Mouse (Mus musculus): ENCODE data around the gene Cbfb. TPM values are rescaled to one million over a fixed set of nuclear protein-coding genes. Genes with fewer than 3 reads are reported as not detected.
A peak's percentile ranks its signal among the peaks of the same experiment; 100 is the strongest.

Gene Cbfb
- polyA plus RNA-seq, 1 experiment from 2014 or later: 52.9 TPM

DNA sequence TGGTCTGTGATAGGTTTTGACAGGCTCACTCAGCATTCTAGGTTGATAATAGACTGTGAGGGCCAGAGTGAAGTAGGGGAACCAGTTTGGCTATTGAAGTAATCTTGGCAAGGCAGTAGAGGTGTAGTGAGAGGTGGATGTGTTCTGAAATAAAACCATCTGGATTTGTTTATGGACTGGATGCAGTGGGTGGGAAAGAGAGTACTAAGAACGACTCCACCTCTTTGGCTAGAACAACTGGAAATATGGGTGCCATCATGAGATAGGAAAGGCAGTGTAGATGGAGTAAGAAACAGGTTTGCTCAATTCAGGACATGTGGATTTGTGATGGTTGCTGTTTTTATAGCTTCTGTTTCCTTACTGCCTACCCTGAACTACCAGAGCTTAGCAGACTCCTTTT lies 11.7 kb downstream of the Cbfb start:
- H3K4me1 ChIP-seq (ENCODE audit: control insufficient read depth in 2 of 2, insufficient read depth in 2 of 2, low read length in 2 of 2): peaks cover 0 to 3% of the 10 kb centered on the region in 2 experiments; a peak in 1 of 4 replicates
- ATAC-seq (ENCODE audit: insufficient number of reproducible peaks, insufficient read depth, low FRiP score, low read depth): no peak
- peaks cover 55% of the 10 kb centered on the region for H3K36me3 ChIP-seq (ENCODE audit: control insufficient read depth, insufficient read depth, low read length)
- no peak overlapping the region for H3K9ac ChIP-seq (ENCODE audit: low read length)
- no peaks in the 10 kb centered on the region for H3K27me3 ChIP-seq (ENCODE audit: control insufficient read depth, insufficient read depth, low read length)
- H3K9me3 ChIP-seq (ENCODE audit: control insufficient read depth, low read length): no peaks in the 10 kb centered on the region
- 79% methylated on average over 1 of the region's 1 CpGs for WGBS
- H3K4me2 ChIP-seq (ENCODE audit: low read length): no peak overlapping the region
- no peak overlapping the region for H3K27ac ChIP-seq (replicated peaks in 1 of 2; ENCODE audit: control insufficient read depth in 1 of 2, insufficient read depth in 1 of 2, low read depth in 2 of 2, low read length in 2 of 2)
- no peak overlapping the region for H3K4me3 ChIP-seq (ENCODE audit: control insufficient read depth in 1 of 2, insufficient read depth in 1 of 2, low read depth in 1 of 2, low read length in 2 of 2)

DNA sequence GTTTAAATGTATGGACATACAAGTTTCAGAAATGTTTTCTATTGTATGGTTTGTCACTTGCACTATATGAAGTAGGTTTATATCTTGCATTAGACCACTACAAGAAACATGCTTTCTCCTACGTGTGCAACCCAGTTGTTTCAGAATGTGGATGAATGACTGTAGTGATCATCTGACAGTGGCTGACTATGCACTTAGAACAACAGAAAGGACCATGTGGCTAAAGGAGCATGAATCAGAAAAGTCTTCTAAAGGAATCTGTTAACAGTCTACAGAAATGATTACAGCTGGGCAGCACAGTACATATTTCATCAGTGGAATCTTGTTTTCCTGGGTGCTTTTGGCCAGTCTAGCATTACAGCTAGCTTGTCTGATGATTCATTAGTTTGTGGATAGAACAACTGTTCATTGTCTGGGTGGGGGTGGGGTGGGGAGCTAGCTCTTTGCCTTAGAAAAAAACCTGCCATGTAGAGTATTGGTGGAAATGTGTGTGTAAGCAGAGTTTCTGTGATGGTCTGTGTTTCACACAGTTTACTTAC lies 16.1 kb downstream of the Cbfb start:
- no peak for ATAC-seq (ENCODE audit: insufficient number of reproducible peaks, insufficient read depth, low FRiP score, low read depth)
- Histone ChIP-seq H3K9me3 (ENCODE audit: control insufficient read depth, low read length) (no peaks in the 10 kb centered on the region), H3K4me3 (ENCODE audit: control insufficient read depth in 1 of 2, insufficient read depth in 1 of 2, low read depth in 1 of 2, low read length in 2 of 2) (no peak overlapping the region), H3K9ac (ENCODE audit: low read length) (no peak overlapping the region), H3K27ac (replicated peaks in 1 of 2; ENCODE audit: control insufficient read depth in 1 of 2, insufficient read depth in 1 of 2, low read depth in 2 of 2, low read length in 2 of 2) (no peak overlapping the region), H3K4me1 (ENCODE audit: control insufficient read depth in 2 of 2, insufficient read depth in 2 of 2, low read length in 2 of 2) (peaks cover 0 to 3% of the 10 kb centered on the region in 2 experiments; a peak in 1 of 4 replicates), H3K27me3 (ENCODE audit: control insufficient read depth, insufficient read depth, low read length) (no peaks in the 10 kb centered on the region), H3K36me3 (ENCODE audit: control insufficient read depth, insufficient read depth, low read length) (peaks cover 37% of the 10 kb centered on the region), H3K4me2 (ENCODE audit: low read length) (no peak overlapping the region)
- WGBS: 49% methylated on average over 1 of the region's 1 CpGs

DNA sequence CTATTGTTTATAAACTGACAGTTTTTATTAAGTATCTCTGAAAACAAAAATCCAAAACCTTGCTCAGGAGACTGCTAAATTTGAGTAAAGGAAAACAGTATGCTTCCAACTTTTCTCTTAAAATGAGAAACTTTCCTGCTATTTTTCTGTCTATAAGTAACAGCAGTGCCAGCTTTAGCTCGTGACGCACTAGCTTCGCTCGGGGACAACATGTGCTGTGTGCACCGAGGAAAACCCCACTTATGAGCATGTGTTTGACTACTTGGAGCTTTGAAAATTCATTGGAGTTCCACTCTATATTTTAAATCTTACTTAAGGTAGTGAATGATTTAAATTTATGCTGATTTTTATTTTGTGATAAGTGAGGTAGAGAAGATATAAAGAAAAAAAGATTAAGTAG lies 21.7 kb downstream of the Cbfb start:
- no peaks in the 10 kb centered on the region for H3K4me1 ChIP-seq (ENCODE audit: control insufficient read depth in 2 of 2, insufficient read depth in 2 of 2, low read length in 2 of 2)
- no peaks in the 10 kb centered on the region for H3K27me3 ChIP-seq (ENCODE audit: control insufficient read depth, insufficient read depth, low read length)
- no peak overlapping the region for H3K27ac ChIP-seq (replicated peaks in 1 of 2; ENCODE audit: control insufficient read depth in 1 of 2, insufficient read depth in 1 of 2, low read depth in 2 of 2, low read length in 2 of 2)
- H3K36me3 ChIP-seq (ENCODE audit: control insufficient read depth, insufficient read depth, low read length): peaks cover 59% of the 10 kb centered on the region
- H3K4me3 ChIP-seq (ENCODE audit: control insufficient read depth in 1 of 2, insufficient read depth in 1 of 2, low read depth in 1 of 2, low read length in 2 of 2): no peak overlapping the region
- H3K9me3 ChIP-seq (ENCODE audit: control insufficient read depth, low read length): no peaks in the 10 kb centered on the region
- 92% methylated on average over 5 of the region's 5 CpGs for whole genome bisulfite sequencing
- H3K9ac ChIP-seq (ENCODE audit: low read length): no peak overlapping the region
- ATAC-seq (ENCODE audit: insufficient number of reproducible peaks, insufficient read depth, low FRiP score, low read depth): no peak
- H3K4me2 ChIP-seq (ENCODE audit: low read length): no peak overlapping the region

DNA sequence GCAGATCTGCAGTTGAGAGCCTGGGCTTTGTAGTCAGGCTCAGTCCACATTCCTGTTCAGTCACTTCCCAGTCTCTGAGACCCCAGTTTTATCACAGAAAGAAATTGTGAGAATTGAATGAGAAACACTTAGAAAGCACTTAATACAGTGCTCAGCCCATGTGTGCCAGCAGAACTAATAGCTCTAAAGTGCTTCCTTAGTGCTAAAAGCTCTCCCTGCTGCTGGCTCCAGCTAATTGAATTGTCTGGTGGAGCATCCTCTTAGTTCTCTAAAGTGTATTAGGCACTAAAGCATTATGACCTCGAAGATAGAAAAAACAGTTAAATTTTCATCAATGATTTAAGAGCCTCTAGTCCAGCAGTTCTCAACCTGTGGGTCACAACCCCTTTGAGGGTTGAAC lies 35.3 kb downstream of the Cbfb start:
- Histone ChIP-seq H3K27ac (replicated peaks in 1 of 2; ENCODE audit: control insufficient read depth in 1 of 2, insufficient read depth in 1 of 2, low read depth in 2 of 2, low read length in 2 of 2) (no peak overlapping the region), H3K9me3 (ENCODE audit: control insufficient read depth, low read length) (no peaks in the 10 kb centered on the region), H3K4me2 (ENCODE audit: low read length) (no peak overlapping the region), H3K4me3 (ENCODE audit: control insufficient read depth in 1 of 2, insufficient read depth in 1 of 2, low read depth in 1 of 2, low read length in 2 of 2) (no peak overlapping the region), H3K9ac (ENCODE audit: low read length) (no peak overlapping the region), H3K36me3 (ENCODE audit: control insufficient read depth, insufficient read depth, low read length) (peaks cover 43% of the 10 kb centered on the region), H3K4me1 (ENCODE audit: control insufficient read depth in 2 of 2, insufficient read depth in 2 of 2, low read length in 2 of 2) (peaks cover 0 to 5% of the 10 kb centered on the region in 2 experiments; a peak in 1 of 4 replicates), H3K27me3 (ENCODE audit: control insufficient read depth, insufficient read depth, low read length) (no peaks in the 10 kb centered on the region)
- ATAC-seq (ENCODE audit: insufficient number of reproducible peaks, insufficient read depth, low FRiP score, low read depth): no peak
- 79% methylated on average over 1 of the region's 1 CpGs for WGBS

DNA sequence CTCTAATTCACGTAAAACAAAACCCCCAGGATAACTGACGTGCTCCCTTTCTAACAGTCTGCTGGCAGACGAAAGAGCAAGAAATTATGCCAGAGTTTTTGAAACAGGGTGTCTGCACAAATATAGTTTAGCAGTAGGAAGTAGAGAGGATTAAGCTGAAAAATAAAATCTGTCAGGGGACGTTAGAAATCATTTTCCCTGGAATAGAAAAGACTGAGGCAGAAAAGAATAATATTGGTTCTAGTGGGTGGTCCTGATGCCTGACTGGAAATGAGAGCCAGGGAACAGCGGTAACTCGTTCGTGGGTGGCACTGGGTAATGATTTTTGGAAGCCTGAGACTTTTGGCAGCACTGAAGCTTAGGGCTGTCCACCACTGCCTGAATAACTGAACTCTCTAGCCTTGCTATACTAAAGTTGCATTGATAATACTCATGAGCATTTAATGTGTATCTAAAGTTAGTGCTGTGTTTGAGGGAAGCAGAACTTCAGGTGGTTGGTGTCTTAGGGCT lies 36.3 kb downstream of the Cbfb start:
- no peaks in the 10 kb centered on the region for H3K9me3 ChIP-seq (ENCODE audit: control insufficient read depth, low read length)
- peaks cover 35% of the 10 kb centered on the region for H3K36me3 ChIP-seq (ENCODE audit: control insufficient read depth, insufficient read depth, low read length)
- H3K27ac ChIP-seq (replicated peaks in 1 of 2; ENCODE audit: control insufficient read depth in 1 of 2, insufficient read depth in 1 of 2, low read depth in 2 of 2, low read length in 2 of 2): no peak overlapping the region
- H3K27me3 ChIP-seq (ENCODE audit: control insufficient read depth, insufficient read depth, low read length): no peaks in the 10 kb centered on the region
- H3K9ac ChIP-seq (ENCODE audit: low read length): no peak overlapping the region
- H3K4me1 ChIP-seq (ENCODE audit: control insufficient read depth in 2 of 2, insufficient read depth in 2 of 2, low read length in 2 of 2): peaks cover 0 to 5% of the 10 kb centered on the region in 2 experiments; a peak in 1 of 4 replicates
- no peak overlapping the region for H3K4me3 ChIP-seq (ENCODE audit: control insufficient read depth in 1 of 2, insufficient read depth in 1 of 2, low read depth in 1 of 2, low read length in 2 of 2)
- H3K4me2 ChIP-seq (ENCODE audit: low read length): no peak overlapping the region
- ATAC-seq (ENCODE audit: insufficient number of reproducible peaks, insufficient read depth, low FRiP score, low read depth): no peak
- WGBS: 91% methylated on average over 7 of the region's 7 CpGs

DNA sequence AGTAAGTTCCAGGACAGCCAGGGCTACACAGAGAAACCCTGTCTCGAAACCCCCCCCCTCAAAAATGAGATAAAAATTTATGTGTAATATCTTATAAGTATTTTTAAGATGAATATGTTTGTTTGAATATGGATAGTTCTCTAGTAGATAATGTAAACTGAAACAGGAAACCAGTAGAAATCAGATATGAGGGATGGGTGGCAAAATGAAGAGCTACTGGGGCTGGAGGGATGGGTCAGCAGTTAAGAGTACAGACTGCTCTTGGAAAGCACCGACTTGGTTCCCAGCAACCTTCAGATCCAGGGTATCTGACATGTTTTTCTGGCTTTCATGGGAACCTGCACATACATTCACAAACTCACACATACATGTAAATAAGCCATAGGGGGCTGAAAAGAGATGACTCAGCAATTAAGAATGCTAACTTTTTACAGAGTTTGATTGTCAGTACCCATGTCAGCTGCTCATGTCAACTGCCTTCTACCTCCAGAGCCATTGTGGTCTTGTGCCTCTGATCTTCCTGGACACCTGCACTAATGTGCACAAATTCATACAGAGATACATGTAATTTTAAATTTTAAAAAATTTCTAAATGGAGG lies 37.3 kb downstream of the Cbfb start:
- no peak overlapping the region for H3K9ac ChIP-seq (ENCODE audit: low read length)
- no peaks in the 10 kb centered on the region for H3K27me3 ChIP-seq (ENCODE audit: control insufficient read depth, insufficient read depth, low read length)
- WGBS: 89% methylated on average over 2 of the region's 2 CpGs
- H3K36me3 ChIP-seq (ENCODE audit: control insufficient read depth, insufficient read depth, low read length): peaks cover 28% of the 10 kb centered on the region
- no peak overlapping the region for H3K4me2 ChIP-seq (ENCODE audit: low read length)
- no peak overlapping the region for H3K27ac ChIP-seq (replicated peaks in 1 of 2; ENCODE audit: control insufficient read depth in 1 of 2, insufficient read depth in 1 of 2, low read depth in 2 of 2, low read length in 2 of 2)
- peaks cover 0 to 5% of the 10 kb centered on the region in 2 experiments; a peak in 1 of 4 replicates for H3K4me1 ChIP-seq (ENCODE audit: control insufficient read depth in 2 of 2, insufficient read depth in 2 of 2, low read length in 2 of 2)
- no peaks in the 10 kb centered on the region for H3K9me3 ChIP-seq (ENCODE audit: control insufficient read depth, low read length)
- ATAC-seq (ENCODE audit: insufficient number of reproducible peaks, insufficient read depth, low FRiP score, low read depth): no peak
- H3K4me3 ChIP-seq (ENCODE audit: control insufficient read depth in 1 of 2, insufficient read depth in 1 of 2, low read depth in 1 of 2, low read length in 2 of 2): no peak overlapping the region

DNA sequence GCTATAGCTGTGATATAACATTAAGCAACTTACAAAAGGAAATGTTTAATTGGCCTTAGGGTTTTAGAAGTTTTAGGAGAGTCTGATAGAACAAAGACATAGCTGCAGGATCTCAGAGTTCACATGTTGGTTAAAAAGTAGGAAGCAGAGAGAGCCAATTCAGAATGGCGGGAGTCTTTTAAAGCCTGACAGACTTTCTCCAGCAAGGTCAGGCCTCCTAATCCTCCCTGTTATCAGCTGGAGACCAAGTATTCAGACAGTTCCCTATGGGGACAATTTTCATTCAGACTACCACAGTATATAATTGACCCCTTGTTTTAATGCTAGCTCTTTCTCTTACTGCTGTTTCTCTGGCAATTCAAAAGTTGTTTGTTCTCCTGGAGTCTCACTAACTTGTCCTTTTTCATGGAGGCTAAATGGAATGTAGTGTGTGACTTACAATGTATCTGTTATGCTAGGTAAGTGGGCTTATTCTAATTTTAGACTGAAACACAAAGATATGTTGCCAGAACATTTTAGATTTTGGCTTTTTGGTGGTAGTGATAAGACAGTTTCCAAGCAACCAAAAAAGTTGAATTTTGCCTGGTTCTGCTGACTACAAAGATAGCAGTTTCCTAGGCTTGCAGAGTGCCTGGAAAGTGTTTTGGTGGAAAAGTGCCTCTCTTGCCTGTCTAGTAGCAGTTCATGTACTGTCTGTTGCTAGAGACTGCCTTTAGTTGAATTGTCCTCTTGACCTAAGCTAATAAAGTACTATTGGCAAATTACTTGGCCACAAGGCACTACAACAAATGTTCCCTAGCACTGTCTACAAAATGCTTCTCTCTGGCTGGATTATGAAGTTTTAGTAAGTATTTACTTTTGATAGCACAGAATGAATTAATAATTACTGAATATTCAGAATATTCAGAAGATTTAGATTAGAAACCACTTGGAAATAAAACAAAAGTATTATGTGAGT lies 39.0 kb downstream of the Cbfb start:
- Histone ChIP-seq H3K9ac (ENCODE audit: low read length) (no peak overlapping the region), H3K27ac (replicated peaks in 1 of 2; ENCODE audit: control insufficient read depth in 1 of 2, insufficient read depth in 1 of 2, low read depth in 2 of 2, low read length in 2 of 2) (peak overlapping the region in 1 of 2 experiments; percentile 53; a peak in 1 of 4 replicates), H3K4me1 (ENCODE audit: control insufficient read depth in 2 of 2, insufficient read depth in 2 of 2, low read length in 2 of 2) (peaks cover 0 to 5% of the 10 kb centered on the region in 2 experiments; a peak in 1 of 4 replicates), H3K4me2 (ENCODE audit: low read length) (no peak overlapping the region), H3K27me3 (ENCODE audit: control insufficient read depth, insufficient read depth, low read length) (no peaks in the 10 kb centered on the region), H3K9me3 (ENCODE audit: control insufficient read depth, low read length) (no peaks in the 10 kb centered on the region), H3K36me3 (ENCODE audit: control insufficient read depth, insufficient read depth, low read length) (peaks cover 19% of the 10 kb centered on the region), H3K4me3 (ENCODE audit: control insufficient read depth in 1 of 2, insufficient read depth in 1 of 2, low read depth in 1 of 2, low read length in 2 of 2) (no peak overlapping the region)
- no peak for ATAC-seq (ENCODE audit: insufficient number of reproducible peaks, insufficient read depth, low FRiP score, low read depth)
- 32% methylated on average over 1 of the region's 1 CpGs for WGBS

Measured in heart, embryonic 14.5 days (tissue).